Mouse (Mus musculus) ES-E14 (cell line): Measurements from ENCODE around the gene Btnl1. TPM values are rescaled to one million over a fixed set of nuclear protein-coding genes. Genes with fewer than 3 reads are reported as not detected.

Source experiments
- DNase-seq: peaks from one replicate; pipeline ENCODE4 v3.0.0-alpha.2; 2013; ENCODE audit warnings: low read depth, low spot score
- H3K27ac ChIP-seq: 2 replicates; pipeline ENCODE4 v1.5.1; 2012; ENCODE audit warnings: low read depth, mild to moderate bottlenecking, low read length, moderate library complexity, mixed read lengths; ENCODE audit not compliant: poor library complexity, insufficient read depth, severe bottlenecking
- H3K36me3 ChIP-seq: 2 replicates; pipeline ENCODE4 v1.6.1; 2012; ENCODE audit warnings: mild to moderate bottlenecking, low read length, moderate library complexity, mixed read lengths; ENCODE audit not compliant: control insufficient read depth, poor library complexity, insufficient read depth, severe bottlenecking
- H3K4me1 ChIP-seq, 2 experiments: fragments of 150-350 bp in 1 of 2; sonication (generic) in 1 of 2; 2 replicates each; pipeline ENCODE4 v1.6.1; 2012; ENCODE audit warnings: low read length in 2 of 2, mild to moderate bottlenecking in 1 of 2, mixed read lengths in 1 of 2; ENCODE audit not compliant: control insufficient read depth in 2 of 2, insufficient read depth in 2 of 2, poor library complexity in 1 of 2
- H3K4me3 ChIP-seq, 2 experiments: fragments of 150-350 bp in 1 of 2; sonication (generic) in 1 of 2; 2 replicates each; pipeline ENCODE4 v1.5.1; 2012; ENCODE audit warnings: low read length in 2 of 2, low read depth in 1 of 2, mild to moderate bottlenecking in 1 of 2, mixed read lengths in 1 of 2; ENCODE audit not compliant: insufficient read depth in 1 of 2, poor library complexity in 1 of 2, severe bottlenecking in 1 of 2
- H3K9ac ChIP-seq: 2 replicates; pipeline ENCODE4 v1.6.1; 2012; ENCODE audit warnings: low read depth, mild to moderate bottlenecking, low read length, mixed read lengths; ENCODE audit not compliant: poor library complexity, insufficient read depth, severe bottlenecking
- H3K9me3 ChIP-seq: fragments of 150-350 bp; sonication (generic); 2 replicates; pipeline ENCODE4 v1.6.1; 2012; ENCODE audit warnings: low read depth, mild to moderate bottlenecking, low read length; ENCODE audit not compliant: control insufficient read depth, insufficient read depth
- CHD2 ChIP-seq: IDR thresholded peaks from 2 replicates; pipeline ENCODE4 v1.6.1; 2014; ENCODE audit warnings: mild to moderate bottlenecking, low read depth, low read length, inconsistent platforms
- HCFC1 ChIP-seq: IDR thresholded peaks from 2 replicates; pipeline ENCODE4 v1.6.1; 2012; ENCODE audit warnings: low read length, inconsistent platforms, borderline replicate concordance; ENCODE audit not compliant: insufficient read depth
- MAFK ChIP-seq: IDR thresholded peaks from 2 replicates; pipeline ENCODE4 v1.6.1; 2014; ENCODE audit warnings: mild to moderate bottlenecking, low read depth, low read length, inconsistent platforms; ENCODE audit not compliant: insufficient read depth
- ZC3H11A ChIP-seq: IDR thresholded peaks from 2 replicates; pipeline ENCODE4 v1.6.1; 2012; ENCODE audit warnings: low read depth, mild to moderate bottlenecking, inconsistent platforms, low read length, borderline replicate concordance
- ZNF384 ChIP-seq: IDR thresholded peaks from 2 replicates; pipeline ENCODE4 v1.6.1; 2012; ENCODE audit warnings: low read depth, low read length, inconsistent platforms
- in situ Hi-C, 2 experiments: fragments of 600-800 bp; cut with MboI; formaldehyde crosslinking; loops; one replicate each; pipeline ENCODE4 v1.15.1; 2025; ENCODE audit warnings: low sequenced_read_pairs in 2 of 2, inconsistent platforms in 1 of 2; ENCODE audit not compliant: unreplicated experiment in 2 of 2
- total RNA-seq: library from RNA; depleted of rRNA; stranded (reverse); fragments of 300-350 nt; gene quantifications from 2 replicates; pipeline ENCODE4 v1.2.3, GENCODE M21; 2012

Gene Btnl1
- total RNA-seq, 1 experiment, result not detected

GRCm38 (mm10) chr17:34354539-34354938, 22.4 kb upstream of the Btnl1 start, which contains the start of gene Btnl2:
Gene Btnl2, plus strand, starts transcription at chr17:34354822.
- no peak for TF ChIP-seq MAFK
- no peak for TF ChIP-seq ZC3H11A
- no peak for TF ChIP-seq HCFC1
- TF ChIP-seq ZNF384, result no peak
- TF ChIP-seq CHD2, result no peak
- DNase-seq, result no peak
- Histone ChIP-seq H3K27ac (no peak within 1 kb of the TSS), H3K9ac (no peak within 1 kb of the TSS), H3K36me3 (no peaks in the 10 kb centered on the region), H3K4me3 (no peak within 1 kb of the TSS), H3K9me3 (no peaks in the 10 kb centered on the region), H3K4me1 (no peaks in the 10 kb centered on the region)
- in situ Hi-C loops, result no loop called here

DNA sequence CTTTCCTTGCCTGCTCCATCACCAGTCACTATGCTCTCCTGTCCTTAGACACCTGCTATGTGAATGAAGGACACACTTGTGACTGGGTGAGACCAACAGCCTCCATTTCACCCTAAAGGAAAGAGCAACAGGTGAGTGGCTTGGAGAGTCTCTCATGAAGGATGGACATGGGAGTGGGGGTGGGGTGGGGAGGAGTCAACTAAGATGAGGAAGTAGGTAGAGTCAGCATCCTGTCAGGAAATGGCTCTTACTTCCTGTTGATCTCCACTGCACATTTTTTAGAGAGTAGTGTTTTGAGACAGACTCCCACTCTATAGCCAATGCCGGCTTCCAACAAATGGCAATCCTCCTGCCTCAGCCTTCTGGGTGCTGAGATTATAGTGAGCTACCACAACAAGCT, 22.0 kb upstream of the Btnl1 start:
- TF ChIP-seq MAFK, result no peak
- no peak for TF ChIP-seq CHD2
- no peak for TF ChIP-seq ZNF384
- no peak for TF ChIP-seq HCFC1
- no peak for TF ChIP-seq ZC3H11A
- in situ Hi-C loops, result no loop called here

DNA sequence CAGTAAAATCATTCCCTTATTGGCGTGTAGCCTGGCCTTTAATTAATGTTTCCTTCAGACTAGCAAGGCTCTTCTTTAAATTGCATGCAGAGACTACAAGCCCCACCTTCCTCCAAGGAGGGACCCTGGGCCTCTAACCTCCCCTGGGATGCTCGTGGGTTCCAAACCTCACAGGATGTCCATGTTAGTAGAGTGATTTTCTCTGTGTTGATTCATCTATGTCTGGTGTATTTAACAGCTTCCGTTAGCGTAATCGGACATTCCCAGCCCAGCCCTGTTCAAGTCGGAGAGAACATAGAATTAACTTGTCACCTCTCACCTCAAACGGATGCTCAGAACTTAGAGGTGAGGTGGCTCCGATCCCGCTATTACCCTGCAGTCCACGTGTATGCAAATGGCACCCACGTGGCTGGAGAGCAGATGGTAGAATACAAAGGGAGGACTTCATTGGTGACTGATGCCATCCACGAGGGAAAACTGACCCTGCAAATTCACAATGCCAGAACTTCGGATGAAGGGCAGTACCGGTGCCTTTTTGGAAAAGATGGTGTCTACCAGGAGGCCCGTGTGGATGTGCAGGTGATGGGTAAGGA, 13.9 kb upstream of the Btnl1 start:
- no peak for DNase-seq
- Histone ChIP-seq H3K9me3 (no peaks in the 10 kb centered on the region), H3K4me3 (no peak overlapping the region), H3K4me1 (no peaks in the 10 kb centered on the region), H3K36me3 (no peaks in the 10 kb centered on the region), H3K9ac (no peak overlapping the region), H3K27ac (no peak overlapping the region)
- TF ChIP-seq CHD2, result no peak
- no peak for TF ChIP-seq MAFK
- no peak for TF ChIP-seq HCFC1
- no peak for TF ChIP-seq ZC3H11A
- TF ChIP-seq ZNF384, result no peak
- in situ Hi-C loops, result no loop called here

More for the DNA sequence above, 22.0 kb upstream of the Btnl1 start:
- Histone ChIP-seq H3K9me3 (no peaks in the 10 kb centered on the region), H3K4me1 (no peaks in the 10 kb centered on the region), H3K9ac (no peak overlapping the region), H3K27ac (no peak overlapping the region), H3K36me3 (no peaks in the 10 kb centered on the region), H3K4me3 (no peak overlapping the region)
- DNase-seq, result no peak

DNA sequence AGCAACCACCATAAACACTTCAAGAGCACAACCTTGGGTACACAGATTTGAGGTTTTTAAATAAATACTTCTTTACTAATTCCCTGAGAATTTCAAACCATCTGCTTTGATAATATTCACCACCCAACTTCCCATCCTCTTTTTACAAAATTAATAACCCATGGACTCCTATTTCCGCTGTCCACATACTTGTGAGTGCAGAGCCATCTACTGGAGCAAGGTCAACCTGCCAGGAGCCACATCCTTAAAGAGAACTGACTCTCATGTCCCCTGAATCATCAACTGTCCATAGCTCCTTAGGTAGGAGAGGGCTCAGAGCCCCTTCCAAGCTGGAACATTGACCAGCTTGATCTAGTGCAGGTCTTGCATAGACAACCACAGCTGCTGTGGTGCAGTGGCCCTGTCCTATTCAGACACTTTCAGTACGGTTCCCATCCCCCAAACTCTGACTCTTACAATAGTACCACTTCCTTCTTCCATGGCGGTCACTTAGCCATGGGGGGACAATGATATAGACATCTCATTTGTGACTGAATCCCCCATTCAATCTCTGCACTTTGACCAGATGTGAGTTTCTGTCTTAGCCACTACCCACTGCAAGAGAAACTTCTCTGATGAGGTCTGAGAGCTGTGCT, 13.1 kb upstream of the Btnl1 start:
- H3K27ac ChIP-seq, result no peak overlapping the region
- H3K36me3 ChIP-seq, result no peaks in the 10 kb centered on the region
- H3K4me3 ChIP-seq, result no peak overlapping the region
- H3K9ac ChIP-seq, result no peak overlapping the region
- no peaks in the 10 kb centered on the region for H3K4me1 ChIP-seq
- no peaks in the 10 kb centered on the region for H3K9me3 ChIP-seq
- no peak for DNase-seq
- no peak for TF ChIP-seq CHD2
- TF ChIP-seq ZNF384, result no peak
- no peak for TF ChIP-seq MAFK
- TF ChIP-seq HCFC1, result no peak
- TF ChIP-seq ZC3H11A, result no peak
- in situ Hi-C loops, result no loop called here

- Histone ChIP-seq H3K4me3 (no peak overlapping the region), H3K36me3 (no peaks in the 10 kb centered on the region), H3K4me1 (no peaks in the 10 kb centered on the region), H3K9me3 (no peaks in the 10 kb centered on the region), H3K27ac (no peak overlapping the region), H3K9ac (no peak overlapping the region)
- TF ChIP-seq MAFK, result no peak
- no peak for TF ChIP-seq HCFC1
- no peak for TF ChIP-seq ZC3H11A
- TF ChIP-seq CHD2, result no peak
- TF ChIP-seq ZNF384, result no peak
- in situ Hi-C loops, result no loop called here
- DNase-seq, result no peak
Observed at GRCm38 (mm10) chr17:34365031-34365430, 11.9 kb upstream of the Btnl1 start.
